Mouse (Mus musculus) adipocyte (in vitro differentiated cells): ENCODE results near the gene Ube4b.

Source experiments
- DNase-seq: peaks from one replicate; pipeline ENCODE4 v3.0.0-alpha.2; 2016; ENCODE audit warnings: low spot score

Gene Ube4b

GRCm38 (mm10) chr4:149304466-149304865 is 122.1 kb downstream of the Ube4b start:
- peak; percentile 71 for DNase-seq

DNA sequence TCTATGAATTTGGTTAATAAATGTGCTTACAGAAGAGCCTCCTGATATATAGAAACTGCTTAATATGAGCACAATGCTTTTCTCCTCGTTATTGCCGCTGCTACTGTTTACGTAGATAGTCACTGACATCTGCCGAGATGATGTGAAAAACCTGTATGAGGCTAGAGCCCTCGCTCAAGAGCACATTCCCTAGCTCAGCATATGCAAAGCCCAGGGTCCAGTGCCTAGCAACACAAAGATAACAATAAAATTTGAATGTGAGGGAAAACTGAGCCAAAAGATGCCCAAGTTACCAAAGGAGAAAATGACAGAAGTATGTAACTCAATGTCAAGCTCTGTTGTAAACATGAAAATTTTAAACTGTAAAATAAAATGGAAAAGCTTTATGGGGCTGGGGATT is 123.0 kb downstream of the Ube4b start:
- no peak for DNase-seq

DNA sequence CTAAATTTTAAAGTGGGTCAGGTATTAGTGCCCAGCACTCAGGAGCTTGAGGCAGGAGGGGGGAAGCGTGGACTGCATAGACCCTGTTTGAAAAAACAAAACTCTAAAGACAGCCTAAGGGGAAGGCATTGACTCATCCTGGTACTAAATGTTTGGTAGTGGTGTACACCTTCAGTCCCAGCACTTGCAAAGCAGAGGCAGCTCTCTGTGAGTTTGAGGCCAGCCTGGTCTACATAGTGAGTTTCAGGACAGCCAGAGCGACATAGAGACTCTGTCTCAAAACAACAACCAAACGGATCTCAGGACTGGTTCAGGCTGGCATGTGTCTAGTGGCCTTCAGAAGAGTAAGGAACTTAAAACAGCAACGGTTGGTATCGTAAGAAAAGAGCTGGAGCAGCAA is 123.8 kb downstream of the Ube4b start:
- no peak for DNase-seq

DNA sequence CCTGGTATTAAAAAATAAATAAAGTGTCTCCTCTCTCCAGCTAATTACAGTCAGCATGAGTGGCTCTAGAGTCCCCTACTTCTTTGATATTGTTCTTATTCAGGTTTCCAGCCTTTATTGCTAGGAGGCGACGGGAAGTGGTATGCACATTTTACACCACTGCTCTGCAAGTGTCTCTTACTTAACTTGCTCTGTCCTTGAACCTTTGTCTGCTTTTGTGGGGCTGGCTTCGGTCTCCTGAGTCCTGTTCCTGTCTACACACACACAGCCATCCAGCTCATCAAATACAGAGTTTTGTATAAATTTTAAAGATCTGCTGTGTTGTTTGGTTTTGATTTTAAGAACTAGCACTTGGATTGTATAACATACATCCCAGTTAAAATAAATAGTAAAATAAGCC is 124.4 kb downstream of the Ube4b start:
- no peak for DNase-seq

GRCm38 (mm10) chr4:149296501-149296900 is 130.0 kb downstream of the Ube4b start:
- no peak for DNase-seq

GRCm38 (mm10) chr4:149292984-149293383 is 133.6 kb downstream of the Ube4b start:
- DNase-seq: no peak

GRCm38 (mm10) chr4:149291061-149291460 is 135.5 kb downstream of the Ube4b start:
- DNase-seq: no peak

GRCm38 (mm10) chr4:149290157-149290750 is 136.3 kb downstream of the Ube4b start:
- no peak for DNase-seq

GRCm38 (mm10) chr4:149286287-149287137 is 140.0 kb downstream of the Ube4b start:
- no peak for DNase-seq

GRCm38 (mm10) chr4:149285691-149286090 is 140.9 kb downstream of the Ube4b start:
- no peak for DNase-seq

DNA sequence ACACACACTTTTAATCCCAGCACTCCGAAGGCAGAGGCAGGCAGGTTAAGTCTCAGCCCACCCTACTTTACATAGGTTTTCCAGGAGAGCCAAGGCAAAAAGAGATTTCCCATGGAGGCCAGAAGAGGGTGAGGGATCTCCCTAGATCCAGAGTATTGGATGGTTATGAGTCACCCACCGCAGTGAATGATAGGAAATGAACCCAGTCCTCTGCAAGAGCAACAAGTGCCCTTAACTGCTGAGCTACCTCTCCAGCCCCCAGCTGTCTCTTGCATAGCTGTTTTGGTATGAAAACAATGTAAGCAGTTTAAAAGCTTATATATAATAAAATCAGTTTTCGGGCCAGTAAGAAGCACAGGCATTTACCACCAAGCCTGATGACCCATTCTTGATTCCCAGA is 143.5 kb downstream of the Ube4b start:
- no peak for DNase-seq

- DNase-seq: no peak
These were observed 144.4 kb downstream of the Ube4b start for GRCm38 (mm10) chr4:149282025-149282738.
